Mouse (Mus musculus) cerebellum, adult 2 months (tissue): Measurements from ENCODE around the gene Wdr59. TPM values are rescaled to one million over a fixed set of nuclear protein-coding genes. Genes with fewer than 3 reads are reported as not detected.

Experiments
- DNase-seq, 2 experiments: peaks; one replicate each; pipeline ENCODE4 v3.0.0; 2021
- H3K27ac ChIP-seq: fragments of 200-500 bp; 2 replicates; pipeline ENCODE4 v1.5.1; 2012; ENCODE audit warnings: low read length, control low read depth, inconsistent platforms; ENCODE audit not compliant: insufficient read depth
- H3K27me3 ChIP-seq: fragments of 200-500 bp; 2 replicates; pipeline ENCODE4 v1.6.1; 2012; ENCODE audit warnings: inconsistent platforms, mild to moderate bottlenecking, low read length, moderate library complexity; ENCODE audit not compliant: control insufficient read depth, insufficient read depth
- H3K4me1 ChIP-seq: fragments of 200-500 bp; 2 replicates; pipeline ENCODE4 v1.6.1; 2011; ENCODE audit warnings: low read length; ENCODE audit not compliant: control insufficient read depth, insufficient read depth
- H3K4me3 ChIP-seq: fragments of 200-500 bp; replicated peaks from 2 replicates; pipeline ENCODE3; 2011; ENCODE audit warnings: mild to moderate bottlenecking, low read depth, low read length, control low read depth; ENCODE audit not compliant: insufficient read depth
- CTCF ChIP-seq: fragments of 200-500 bp; IDR thresholded peaks from 2 replicates; pipeline ENCODE4 v1.5.1; 2011; ENCODE audit warnings: low read depth, mild to moderate bottlenecking, control low read depth, low read length, moderate library complexity, borderline replicate concordance; ENCODE audit not compliant: insufficient read depth
- POLR2A ChIP-seq: fragments of 200-500 bp; IDR thresholded peaks from 2 replicates; pipeline ENCODE4 v1.6.1; 2011; ENCODE audit warnings: low read length, control low read depth, borderline replicate concordance; ENCODE audit not compliant: insufficient read depth
- WGBS: fragments of 180-500 bp; shearing (Covaris S2); methylation state at CpG from one replicate; pipeline ENCODE4 v1.1.7; 2018; 5-methylcytosine and 5-hydroxymethylcytosine counted together
- polyA plus RNA-seq: library from polyadenylated mRNA; depleted of rRNA; stranded (reverse); fragments of >200 nt; gene quantifications from 2 replicates; pipeline ENCODE4 v1.2.3, GENCODE M21; 2012; rRNA removed

Gene Wdr59
- polyA plus RNA-seq = 16.0 TPM in 2 replicates

GRCm38 (mm10) chr8:111521713-111522429 is at the start of gene Wdr59:
Wdr59 (minus strand) TSS chr8:111522092.
- TF ChIP-seq POLR2A (peak; percentile 55; the same call in 1 of the 2 replicates), CTCF (no peak)
- H3K4me1 ChIP-seq = no peaks in the 10 kb centered on the region; the same call in 1 of the 2 replicates
- WGBS = under 1% methylated on average over 34 of the region's 34 CpGs
- H3K27me3 ChIP-seq = no peaks in the 10 kb centered on the region; the same call in 1 of the 2 replicates
- H3K27ac ChIP-seq = peak within 1 kb of the TSS; percentile 61; the same call in 1 of the 2 replicates
- DNase-seq = peak; percentile 99
- H3K4me3 ChIP-seq = peak within 1 kb of the TSS; percentile 97

DNA sequence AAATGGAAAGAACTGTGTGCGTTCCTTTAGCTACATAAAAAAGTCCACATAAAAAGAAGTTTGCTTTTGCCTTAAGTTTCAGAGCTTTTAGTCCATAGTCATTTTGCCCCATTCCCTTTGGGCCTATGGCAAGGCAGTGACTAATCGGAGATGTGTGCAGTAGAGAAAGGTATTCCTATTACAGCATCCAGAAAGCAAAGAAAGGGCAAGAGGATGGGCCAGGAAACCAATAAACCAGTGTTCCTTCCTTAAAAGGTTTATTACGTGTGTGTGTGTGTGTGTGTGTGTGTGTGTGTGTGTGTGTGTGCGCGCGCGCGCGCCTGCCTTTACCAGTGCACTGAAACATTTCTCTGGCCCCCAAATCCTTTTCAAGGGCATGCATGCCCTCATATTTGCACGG is 49.8 kb upstream of the Wdr59 start:
- H3K27ac ChIP-seq = no peak overlapping the region
- H3K4me1 ChIP-seq = peaks cover 7% of the 10 kb centered on the region; the same call in 1 of the 2 replicates
- WGBS = 94% methylated on average over 10 of the region's 10 CpGs

DNA sequence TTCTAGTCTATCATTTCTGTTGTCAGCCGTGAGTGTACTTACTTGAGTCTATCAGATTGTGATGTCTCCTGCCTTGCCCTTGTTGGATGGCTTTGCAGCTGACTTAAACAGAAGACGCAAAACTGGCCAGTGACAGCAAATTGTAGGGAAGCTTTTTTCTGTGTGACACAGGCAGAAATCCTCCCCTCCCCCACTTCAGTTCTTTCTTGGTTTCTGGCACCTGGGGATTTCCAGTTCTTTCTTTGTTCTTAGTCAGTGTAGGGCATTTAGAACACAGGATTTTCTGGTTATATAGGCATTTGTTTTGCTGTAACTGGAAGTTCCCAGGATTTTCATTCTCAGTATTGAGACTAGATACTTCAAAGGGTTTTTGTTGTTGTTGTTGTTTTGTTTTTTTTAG is 48.5 kb upstream of the Wdr59 start:
- Histone ChIP-seq H3K27me3 (no peaks in the 10 kb centered on the region), H3K27ac (no peak overlapping the region), H3K4me1 (peaks cover 12% of the 10 kb centered on the region; the same call in 1 of the 2 replicates), H3K4me3 (no peak overlapping the region)
- DNase-seq = no peak
- no peak for TF ChIP-seq CTCF
- TF ChIP-seq POLR2A = no peak
- 74% methylated on average over 2 of the region's 2 CpGs for WGBS

More for the DNA sequence above, 49.8 kb upstream of the Wdr59 start:
- DNase-seq = no peak
- no peak overlapping the region for H3K4me3 ChIP-seq
- TF ChIP-seq POLR2A (no peak), CTCF (no peak)
- H3K27me3 ChIP-seq = no peaks in the 10 kb centered on the region

GRCm38 (mm10) chr8:111569926-111570325 is 48.0 kb upstream of the Wdr59 start:
- 47% methylated on average over 4 of the region's 4 CpGs for WGBS
- TF ChIP-seq CTCF = no peak
- no peak for TF ChIP-seq POLR2A
- no peaks in the 10 kb centered on the region for H3K27me3 ChIP-seq

DNA sequence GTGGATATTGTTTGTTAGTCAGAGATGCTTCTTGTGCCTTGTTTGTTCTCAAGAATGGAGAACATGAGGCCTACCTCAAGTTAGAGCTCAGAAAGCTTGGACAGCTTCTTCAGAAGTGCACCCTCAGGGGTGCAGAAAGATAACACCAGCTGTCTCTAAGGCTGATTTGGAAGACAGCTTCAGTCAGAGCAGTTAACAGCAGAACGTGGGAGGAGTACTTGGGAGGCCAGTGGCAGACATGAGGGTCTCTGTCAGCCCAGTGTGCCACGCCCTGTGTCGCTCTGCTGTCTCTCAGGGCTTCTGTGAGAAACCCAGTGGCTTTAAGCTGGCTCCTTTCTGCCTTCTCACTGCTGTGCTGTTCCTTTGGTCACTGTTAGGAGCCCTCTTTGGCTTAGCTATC is 46.1 kb upstream of the Wdr59 start:
- H3K27ac ChIP-seq = no peak overlapping the region
- peaks cover 12% of the 10 kb centered on the region; the same call in 1 of the 2 replicates for H3K4me1 ChIP-seq
- no peak for DNase-seq
- H3K27me3 ChIP-seq = no peaks in the 10 kb centered on the region
- no peak for TF ChIP-seq POLR2A
- TF ChIP-seq CTCF = no peak
- H3K4me3 ChIP-seq = no peak overlapping the region
- WGBS = 66% methylated on average over 3 of the region's 3 CpGs

More at GRCm38 (mm10) chr8:111569926-111570325, 48.0 kb upstream of the Wdr59 start:
- Histone ChIP-seq H3K4me1 (peaks cover 12% of the 10 kb centered on the region; the same call in 1 of the 2 replicates), H3K27ac (no peak overlapping the region), H3K4me3 (no peak overlapping the region)
- peak in 1 of 2 experiments; percentile 27 for DNase-seq

- no peaks in the 10 kb centered on the region for H3K27me3 ChIP-seq
- DNase-seq = peak; percentile 57 to 71
- no peak overlapping the region for H3K4me3 ChIP-seq
- no peak overlapping the region for H3K27ac ChIP-seq
- TF ChIP-seq CTCF (no peak), POLR2A (no peak)
- 23% methylated on average over 3 of the region's 3 CpGs for WGBS
- peaks cover 12% of the 10 kb centered on the region; the same call in 1 of the 2 replicates for H3K4me1 ChIP-seq
Measured at GRCm38 (mm10) chr8:111567571-111567970, 45.7 kb upstream of the Wdr59 start.

DNA sequence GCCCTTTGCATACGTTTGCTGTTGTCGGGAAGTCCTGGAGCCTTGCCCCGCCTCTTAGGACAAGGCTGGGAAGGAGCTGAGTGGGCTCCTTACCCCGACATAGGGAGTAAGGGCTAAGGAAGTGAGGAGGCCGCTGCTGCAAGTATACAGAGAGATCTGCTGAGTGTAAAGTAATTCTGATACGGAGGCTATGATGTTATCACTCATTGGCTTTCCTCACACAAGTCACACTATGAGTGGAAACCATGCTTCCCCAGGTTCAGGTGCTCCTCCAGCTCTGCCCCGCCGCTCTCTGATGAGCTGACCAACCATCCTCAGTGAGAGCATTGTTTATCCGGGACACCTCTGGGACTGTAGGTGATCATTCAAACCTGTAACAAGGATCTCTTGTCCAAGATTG is 44.4 kb upstream of the Wdr59 start:
- no peak for TF ChIP-seq CTCF
- TF ChIP-seq POLR2A = no peak
- H3K4me3 ChIP-seq = no peak overlapping the region
- no peak for DNase-seq
- 75% methylated on average over 9 of the region's 9 CpGs for WGBS
- no peak overlapping the region for H3K27ac ChIP-seq
- H3K4me1 ChIP-seq = peaks cover 12% of the 10 kb centered on the region; the same call in 1 of the 2 replicates
- no peaks in the 10 kb centered on the region for H3K27me3 ChIP-seq

DNA sequence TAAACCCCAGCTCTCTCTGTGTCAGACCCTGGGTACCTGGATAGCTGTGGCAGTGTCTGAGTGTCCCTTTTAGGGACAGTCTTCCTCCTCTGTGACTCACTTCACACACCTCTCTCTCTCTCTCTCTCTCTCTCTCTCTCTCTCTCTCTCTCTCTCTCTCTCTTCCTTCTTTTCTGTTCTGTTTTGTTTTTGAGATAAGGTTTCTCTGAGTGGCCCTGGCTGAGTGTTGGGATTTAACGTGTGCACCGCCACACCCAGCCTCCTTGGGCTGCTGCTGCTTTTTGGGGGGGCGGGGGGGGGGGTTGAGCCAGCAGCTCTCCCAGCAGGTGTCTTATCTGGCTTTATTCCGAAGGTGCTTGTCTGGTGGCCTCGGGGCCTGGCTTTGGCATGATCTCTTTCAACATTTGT is 43.9 kb upstream of the Wdr59 start:
- WGBS = 13% methylated on average over 5 of the region's 5 CpGs
- DNase-seq = no peak
- Histone ChIP-seq H3K4me1 (peaks cover 12% of the 10 kb centered on the region; the same call in 1 of the 2 replicates), H3K27me3 (no peaks in the 10 kb centered on the region), H3K4me3 (no peak overlapping the region), H3K27ac (no peak overlapping the region)
- TF ChIP-seq POLR2A (no peak), CTCF (no peak)
